Mouse (Mus musculus) adrenal gland, postnatal 25 days (tissue): Measurements from ENCODE around the gene Ddx47. TPM values are rescaled to one million over a fixed set of nuclear protein-coding genes. Genes with fewer than 3 reads are reported as not detected.
A peak's percentile ranks its signal among the peaks of the same experiment; 100 is the strongest.

Source experiments
- DNase-seq: peaks from one replicate; pipeline ENCODE4 v3.0.0; 2021; ENCODE audit warnings: mixed read lengths
- long read RNA-seq: library from polyadenylated mRNA; stranded (forward); transcript quantifications from one replicate; pipeline ENCODE4 v2.0.0, GENCODE M21; 2021
- total RNA-seq: library from RNA; stranded (reverse); gene quantifications from 2 replicates; pipeline ENCODE4 v1.2.3, GENCODE M21; 2021

Ddx47 gene
- total RNA-seq, result 62.2 and 75.9 TPM in 2 replicates
- long read RNA-seq, transcript Ddx47-201 (12 exons, 1,764 nt), result major isoform, 55 of 63 reads
- long read RNA-seq, partial matches to known transcripts, result 5 of 63 reads
- long read RNA-seq, other reads (novel, unspliced or antisense), result 3 of 63 reads

DNA sequence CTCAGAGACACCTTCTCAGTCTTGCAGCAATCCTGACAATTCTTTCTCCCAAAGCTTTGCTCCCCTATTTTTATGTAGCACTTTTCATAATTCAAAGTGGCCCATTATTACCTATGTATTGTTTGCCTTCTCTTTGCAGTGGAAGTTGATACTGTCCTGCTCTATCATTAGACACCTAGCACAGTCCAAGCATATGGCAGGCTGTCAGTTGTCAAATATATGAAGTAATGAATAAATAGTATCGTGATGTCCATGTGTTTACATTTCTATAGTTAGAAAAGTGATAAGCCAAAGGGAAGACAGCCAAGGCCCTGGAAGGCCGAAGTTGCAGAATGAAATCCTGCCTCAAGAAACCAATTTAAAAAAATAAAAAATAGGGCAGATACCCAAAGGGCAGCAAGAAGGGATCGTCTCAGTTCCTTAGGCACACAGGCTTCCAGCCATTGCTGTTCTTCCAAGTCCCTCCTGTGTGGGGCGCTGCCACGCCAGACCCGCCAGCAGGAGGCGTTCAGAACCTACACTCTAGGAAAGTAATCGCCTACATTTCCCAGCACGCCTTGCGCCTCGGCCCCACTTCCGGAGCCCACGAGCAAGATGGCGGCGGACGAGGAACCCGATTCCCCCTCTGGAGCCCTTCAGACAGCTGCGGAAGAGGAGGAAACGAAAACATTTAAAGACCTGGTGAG lies at the start of gene Ddx47:
Gene Ddx47 (plus strand): TSS at position 565 of the 686 bp plus-strand sequence.
- peak; percentile 94 for DNase-seq

DNA sequence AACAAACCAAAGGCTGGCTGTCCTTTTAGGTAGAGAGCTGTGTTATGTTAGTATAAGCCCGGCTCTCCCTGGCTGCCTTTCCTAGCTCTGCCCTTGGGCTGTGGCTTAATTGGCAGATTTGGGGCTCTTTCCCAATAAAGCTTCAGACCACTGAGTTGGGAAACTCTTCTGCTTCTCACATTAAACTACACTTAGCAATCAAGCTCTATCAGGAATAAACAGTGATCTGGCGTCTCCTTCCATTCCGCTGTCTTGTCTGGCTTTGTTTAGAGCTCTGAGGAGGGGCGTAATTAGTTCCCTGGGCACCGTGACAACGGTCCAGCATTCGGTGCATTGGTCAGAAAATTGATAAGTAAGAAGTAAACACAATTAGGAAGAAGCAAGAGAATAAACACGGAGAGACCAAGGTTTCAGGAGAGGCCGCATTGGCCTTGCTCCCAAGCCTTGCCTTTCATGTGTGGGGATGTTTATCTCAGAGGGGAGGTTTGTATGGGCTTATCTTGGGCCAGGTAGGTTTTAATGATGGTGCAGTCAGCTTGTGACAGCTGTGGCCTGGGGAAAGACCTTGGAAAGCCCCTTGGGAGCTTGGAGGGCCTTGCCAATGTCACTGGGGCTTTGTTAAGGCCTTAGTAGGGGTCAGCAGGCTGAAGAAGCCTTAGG lies 49.4 kb upstream of the Ddx47 start:
- no peak for DNase-seq

DNA sequence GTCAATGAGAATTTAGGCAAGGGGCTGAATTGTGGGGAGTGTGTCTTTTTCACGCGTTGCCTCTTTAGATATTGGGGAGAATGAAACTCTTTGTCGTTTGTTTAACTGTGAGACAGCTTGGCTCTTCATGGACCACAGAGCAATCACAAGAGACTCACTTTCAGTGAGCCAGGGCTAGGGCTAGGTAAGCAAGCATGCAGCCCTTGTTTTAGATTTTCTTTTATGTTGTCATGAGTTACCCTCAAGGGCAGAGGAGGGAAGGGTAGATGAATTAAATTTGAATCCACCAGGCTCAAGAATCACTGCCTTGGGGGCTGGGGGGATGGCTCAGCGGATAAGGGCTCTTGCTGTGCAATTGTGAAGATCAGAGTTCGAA lies 48.9 kb upstream of the Ddx47 start:
- no peak for DNase-seq

DNA sequence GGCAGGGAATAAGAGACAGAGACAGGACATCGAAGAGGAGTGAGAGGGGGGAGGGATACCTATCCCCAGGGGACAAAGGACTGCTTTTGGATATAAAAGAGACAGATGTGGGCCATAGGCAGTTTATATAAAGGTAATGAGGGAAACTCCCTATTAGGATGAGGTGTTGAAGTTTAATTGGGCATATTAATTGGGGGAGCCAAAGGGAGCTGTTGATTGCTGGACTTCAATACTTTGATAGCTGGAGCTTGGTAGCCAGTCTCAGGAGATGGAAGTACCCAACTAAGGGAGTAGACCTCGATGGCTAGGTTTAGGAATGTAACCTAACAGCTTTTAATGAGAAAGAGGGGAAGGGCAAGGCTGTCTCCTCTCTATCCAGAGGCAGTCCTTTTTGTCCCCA lies 47.5 kb upstream of the Ddx47 start:
- no peak for DNase-seq

DNA sequence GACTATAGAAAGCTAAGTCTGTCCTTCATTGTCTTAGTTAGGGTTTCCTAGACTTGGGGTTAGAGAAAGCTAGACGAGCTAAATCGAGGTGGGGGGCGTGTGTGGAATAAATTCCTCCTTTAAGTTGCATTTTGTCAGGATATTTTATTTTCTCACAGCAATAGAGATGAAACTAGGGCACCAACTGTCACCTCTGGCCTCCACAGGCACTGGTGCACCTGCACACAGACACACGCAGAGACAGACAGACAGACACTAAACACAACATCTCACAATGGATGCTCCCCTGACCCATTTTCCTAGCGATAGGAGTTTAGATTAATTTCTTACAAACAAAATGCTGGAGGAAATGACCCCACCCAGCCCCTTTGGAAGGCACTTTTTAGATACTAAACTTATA lies 44.7 kb upstream of the Ddx47 start:
- DNase-seq, result no peak

DNA sequence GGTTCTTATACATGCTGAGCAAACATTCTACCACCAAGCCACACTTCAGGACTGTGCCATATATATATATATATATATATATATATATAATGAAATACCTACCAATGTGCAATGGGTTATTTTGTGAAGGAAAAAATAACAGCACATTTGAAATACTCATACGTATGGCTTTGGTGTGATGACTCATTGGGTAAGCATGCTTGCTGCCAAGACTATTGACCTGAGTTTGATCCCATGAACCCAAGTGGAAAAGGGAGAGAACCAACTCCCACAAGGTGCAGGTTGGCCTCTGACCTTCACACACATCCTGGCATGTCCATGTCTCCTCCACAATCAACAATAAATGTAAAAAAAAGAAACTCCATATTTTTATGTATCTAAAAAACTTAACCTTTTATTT lies 43.1 kb upstream of the Ddx47 start:
- DNase-seq, result no peak

DNA sequence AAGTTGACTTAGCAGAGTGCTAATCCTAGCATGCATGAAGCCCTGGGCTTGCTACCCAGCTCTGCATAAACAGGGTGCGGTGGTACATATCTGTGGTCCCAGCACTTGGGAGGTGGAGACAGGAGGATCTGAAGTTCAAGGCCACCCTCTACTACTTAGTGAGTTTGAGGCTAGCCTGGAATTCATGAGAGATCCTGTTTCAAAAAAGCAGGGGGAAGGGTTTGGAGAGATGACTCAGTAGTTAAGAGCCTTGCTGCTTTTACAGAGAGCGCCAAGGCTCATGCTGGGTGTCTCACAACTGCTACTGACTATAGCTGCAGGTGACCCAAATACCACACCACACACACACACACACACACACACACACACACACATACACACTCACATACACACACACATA lies 41.9 kb upstream of the Ddx47 start:
- no peak for DNase-seq

DNA sequence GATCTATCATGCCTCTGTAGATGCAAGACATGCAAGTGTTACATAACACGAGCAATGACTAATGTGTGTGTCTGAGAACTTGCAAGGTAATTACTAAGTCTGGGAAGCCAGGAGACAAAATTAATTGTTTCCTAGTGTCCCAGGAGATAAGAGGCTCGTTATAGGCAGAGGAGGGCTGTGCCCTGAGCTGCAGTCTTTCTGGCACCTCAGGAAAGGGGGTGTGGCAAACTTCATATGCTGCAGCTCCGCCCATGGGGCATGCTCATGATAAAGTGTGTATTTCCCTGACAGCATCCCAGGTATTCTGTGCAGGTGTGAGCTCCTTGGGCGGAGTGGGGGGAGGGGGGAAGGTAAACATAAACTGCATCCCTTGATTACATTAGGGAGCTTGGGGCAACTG lies 39.3 kb upstream of the Ddx47 start:
- DNase-seq, result no peak

DNA sequence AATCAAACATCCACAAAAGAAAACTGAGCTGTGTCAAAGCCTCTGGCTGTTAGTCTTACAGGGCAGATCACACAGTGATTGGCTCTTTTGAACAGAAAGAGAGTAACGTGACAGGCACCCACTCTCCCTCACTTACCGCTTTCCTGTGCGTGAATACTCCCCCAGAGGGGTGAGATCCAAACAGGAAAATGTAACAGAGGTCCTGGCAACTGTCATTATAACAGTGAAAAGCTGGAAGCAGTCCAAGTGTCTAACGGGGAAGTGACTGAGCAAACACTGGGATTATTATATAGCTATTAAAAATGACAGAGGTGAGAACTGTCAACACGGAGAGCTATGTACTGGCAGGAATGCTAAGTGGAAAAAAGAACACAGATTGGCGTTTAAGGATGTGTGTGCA lies 34.8 kb upstream of the Ddx47 start:
- no peak for DNase-seq

DNA sequence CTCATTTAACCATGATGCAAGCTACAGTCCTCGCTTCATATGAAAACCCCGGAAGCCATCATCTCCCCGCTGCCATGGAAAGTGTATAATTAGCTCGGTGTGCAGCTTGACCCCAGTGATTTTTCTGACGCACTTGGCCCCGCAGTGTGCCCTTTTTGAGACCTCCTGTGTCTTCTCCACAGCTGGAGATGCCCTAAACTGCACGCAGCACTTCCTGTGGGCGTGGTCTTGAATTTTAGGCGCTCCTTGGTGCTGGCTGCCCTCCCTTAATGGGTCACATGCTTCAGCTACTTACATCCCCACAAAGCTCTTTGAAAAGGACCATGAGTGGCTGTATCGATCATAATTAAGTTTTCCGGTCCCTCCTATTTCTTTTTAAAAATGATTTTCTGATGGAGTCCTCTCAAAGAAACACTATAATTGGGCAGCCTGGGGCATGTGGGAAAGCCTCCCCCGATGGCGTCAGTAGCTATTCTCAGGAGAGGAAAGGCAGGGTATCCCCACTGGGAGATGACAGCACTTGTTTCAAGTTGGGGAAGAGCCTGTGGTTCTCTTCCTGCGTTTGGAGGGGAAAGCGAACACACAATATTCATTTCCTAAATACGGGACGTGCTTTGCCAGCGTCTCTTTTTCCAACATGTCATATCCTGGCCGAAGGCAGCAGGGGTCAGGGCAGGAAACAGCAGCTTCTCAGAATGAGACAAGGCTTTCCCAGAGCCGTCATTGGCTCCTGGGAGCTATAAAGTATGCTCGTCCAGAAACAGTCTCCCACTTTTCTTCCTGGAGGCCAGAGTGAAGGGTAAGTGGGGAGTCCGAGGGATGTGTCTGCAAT lies 30.0 kb upstream of the Ddx47 start, which contains the start of gene Apold1:
Gene Apold1 (plus strand): TSS at position 488 of the 832 bp plus-strand sequence.
- DNase-seq, result peak; percentile 20

DNA sequence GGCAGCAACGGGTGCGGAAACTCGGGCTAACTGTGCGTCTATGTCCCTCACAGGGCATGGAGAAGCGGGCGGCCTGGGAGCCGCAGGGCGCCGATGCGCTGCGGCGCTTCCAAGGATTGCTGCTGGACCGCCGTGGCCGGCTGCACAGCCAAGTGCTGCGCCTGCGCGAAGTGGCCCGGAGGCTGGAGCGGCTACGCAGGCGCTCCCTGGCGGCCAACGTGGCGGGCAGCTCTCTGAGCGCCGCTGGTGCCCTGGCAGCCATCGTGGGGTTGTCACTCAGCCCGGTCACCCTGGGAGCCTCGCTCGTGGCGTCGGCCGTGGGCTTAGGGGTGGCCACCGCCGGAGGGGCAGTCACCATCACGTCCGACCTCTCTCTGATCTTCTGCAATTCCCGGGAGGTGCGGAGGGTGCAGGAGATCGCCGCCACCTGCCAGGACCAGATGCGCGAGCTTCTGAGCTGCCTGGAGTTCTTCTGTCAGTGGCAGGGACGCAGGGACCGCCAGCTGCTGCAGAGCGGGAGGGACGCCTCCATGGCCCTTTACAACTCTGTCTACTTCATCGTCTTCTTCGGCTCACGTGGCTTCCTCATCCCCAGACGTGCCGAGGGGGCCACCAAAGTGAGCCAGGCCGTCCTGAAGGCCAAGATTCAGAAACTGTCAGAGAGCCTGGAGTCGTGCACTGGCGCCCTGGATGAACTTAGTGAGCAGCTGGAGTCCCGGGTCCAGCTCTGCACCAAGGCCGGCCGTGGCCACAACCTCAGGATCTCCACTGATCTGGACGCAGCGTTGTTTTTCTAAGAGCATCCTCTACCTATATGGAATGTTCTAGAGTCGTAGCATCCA lies 27.7 kb upstream of the Ddx47 start:
- peak; percentile 95 for DNase-seq

DNA sequence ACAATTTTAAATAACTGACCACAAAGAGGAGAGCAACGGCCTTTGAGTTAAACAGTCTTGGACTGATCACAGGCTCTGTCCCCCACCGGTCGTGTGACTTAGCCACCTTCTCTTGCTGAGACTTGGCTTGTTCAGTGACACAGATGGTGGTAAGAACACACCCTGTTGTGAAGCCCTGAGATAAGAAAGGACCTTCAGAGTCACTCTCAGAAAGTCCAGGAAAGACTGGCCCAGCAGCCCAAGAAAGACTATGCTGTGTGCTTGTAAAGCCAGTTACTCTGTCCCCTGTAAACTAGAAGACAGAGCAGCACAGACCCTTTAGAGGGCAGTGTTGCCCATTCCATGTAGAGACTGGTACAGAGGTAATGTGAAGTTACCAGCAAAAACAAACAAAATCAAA lies 26.7 kb upstream of the Ddx47 start:
- DNase-seq, result no peak

DNA sequence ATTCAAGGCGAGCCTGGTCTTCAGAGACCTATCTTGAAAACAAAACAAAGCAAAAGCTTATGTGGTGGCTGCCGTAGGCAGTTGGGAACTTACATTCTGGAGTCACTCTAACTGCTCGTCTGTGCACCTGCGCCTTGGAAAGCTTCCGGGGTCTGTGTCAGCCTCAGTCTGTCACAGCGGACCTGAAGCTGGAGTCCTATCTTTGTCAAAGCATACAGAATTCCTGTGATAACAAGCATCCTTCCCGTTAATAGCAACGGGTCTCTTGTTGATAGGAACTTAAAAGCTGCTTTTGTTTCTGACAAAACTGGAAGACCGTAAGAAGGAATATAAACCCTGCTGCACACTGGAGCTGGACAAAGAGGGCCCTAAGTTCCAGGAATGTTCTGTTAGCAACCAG lies 23.0 kb upstream of the Ddx47 start:
- DNase-seq, result no peak

DNA sequence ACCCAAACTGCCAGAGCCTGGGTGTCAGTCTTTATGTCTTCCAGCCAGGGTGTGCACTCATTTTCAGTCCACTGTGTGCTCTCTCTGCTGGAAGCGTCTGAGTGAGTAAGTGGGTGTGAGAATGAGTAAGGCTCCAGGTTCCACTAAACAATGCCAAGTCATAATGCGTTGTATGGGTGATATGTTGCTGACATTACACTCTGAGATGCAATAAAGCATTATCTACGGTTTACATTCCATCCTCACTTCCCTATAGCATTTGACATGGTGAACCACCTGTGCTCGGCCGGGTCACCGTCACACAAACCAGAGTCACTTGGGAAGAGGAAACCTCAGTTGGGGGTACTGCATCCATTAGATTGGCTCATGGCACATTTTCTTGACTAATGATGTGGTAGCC lies 20.7 kb upstream of the Ddx47 start:
- no peak for DNase-seq

DNA sequence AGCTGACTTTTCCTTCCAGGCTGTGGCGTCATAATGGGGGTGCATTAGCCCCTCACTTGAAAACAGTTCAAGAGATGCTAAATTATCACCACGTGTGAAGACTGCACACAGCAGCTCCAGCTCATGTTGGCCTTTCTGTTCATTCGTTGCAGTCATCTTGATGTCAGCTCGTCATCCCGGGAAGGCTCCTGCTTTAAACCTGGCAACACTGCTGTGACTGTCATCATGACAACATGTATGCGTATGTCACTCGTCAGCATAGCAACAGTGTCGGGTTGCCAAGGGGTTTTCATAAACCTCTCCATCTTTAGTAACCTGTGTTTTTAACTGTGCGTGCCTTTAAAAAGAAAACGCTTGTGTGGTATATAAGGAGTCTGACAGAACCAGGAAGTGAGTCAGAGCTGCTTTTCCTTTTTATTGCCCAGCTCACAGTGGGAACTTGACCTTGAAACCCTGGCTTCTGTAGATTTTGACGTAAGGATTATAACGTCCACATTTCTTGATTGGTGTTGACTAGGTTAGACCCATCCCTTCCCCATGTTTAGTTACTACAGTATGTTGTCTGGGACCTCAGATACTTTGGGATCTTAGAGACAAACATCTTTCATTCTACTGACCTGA lies 17.3 kb upstream of the Ddx47 start:
- no peak for DNase-seq

DNA sequence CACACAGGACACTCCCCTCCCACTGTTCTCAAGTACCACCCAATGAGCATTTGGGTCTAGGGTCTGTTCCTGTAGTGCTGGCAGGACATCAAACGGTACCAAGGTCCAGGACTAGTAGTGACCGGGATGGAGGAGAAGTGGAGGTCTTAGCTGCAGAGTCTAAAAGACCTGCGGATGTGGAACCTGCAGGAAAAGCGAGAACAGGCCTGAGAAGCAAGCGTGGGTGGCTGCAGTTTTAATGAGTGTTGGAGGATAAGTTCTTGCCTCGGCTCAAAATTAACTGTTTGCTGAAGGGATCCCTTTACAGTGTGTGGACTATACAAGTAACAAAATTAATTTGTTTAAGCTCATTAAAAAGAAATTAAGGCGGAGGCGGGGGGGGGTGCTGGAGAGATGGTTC lies 16.4 kb upstream of the Ddx47 start:
- no peak for DNase-seq

DNA sequence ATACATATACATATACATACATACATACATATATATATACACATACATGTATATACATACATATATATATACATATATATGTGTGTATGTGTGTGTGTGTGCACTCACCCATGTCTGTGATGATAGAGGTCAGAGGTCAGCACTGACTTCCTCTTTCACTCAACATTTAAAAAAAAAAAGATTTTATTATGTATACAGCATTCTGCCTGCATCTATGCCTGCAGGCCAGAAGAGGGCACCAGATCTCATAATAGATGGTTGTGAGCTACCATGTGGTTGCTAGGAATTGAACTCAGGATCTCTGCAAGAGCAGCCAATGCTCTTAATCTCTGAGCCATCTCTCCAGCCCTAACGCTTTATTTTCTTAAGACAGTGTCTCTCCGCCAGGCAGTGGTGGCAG lies 14.5 kb upstream of the Ddx47 start:
- DNase-seq, result no peak

DNA sequence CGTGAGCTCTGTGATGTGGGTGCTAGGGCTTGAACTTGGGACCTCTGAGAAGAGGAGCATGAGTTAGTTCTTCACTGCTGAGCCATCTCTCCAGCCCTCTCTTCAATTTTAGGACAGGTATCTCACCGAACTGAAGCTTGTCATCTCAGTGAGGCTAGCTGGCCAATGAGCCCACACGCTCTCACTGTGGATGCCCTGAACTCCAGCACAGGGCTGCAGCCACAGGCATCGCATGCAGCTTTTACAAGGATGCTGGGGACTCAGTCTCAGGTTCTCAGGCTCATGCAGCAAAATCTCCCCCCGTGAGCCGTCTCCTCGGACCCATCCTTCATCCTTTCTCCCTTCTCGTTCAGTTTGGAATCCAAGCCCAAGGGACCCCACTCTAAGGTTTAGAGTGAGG lies 13.3 kb upstream of the Ddx47 start:
- DNase-seq, result no peak

DNA sequence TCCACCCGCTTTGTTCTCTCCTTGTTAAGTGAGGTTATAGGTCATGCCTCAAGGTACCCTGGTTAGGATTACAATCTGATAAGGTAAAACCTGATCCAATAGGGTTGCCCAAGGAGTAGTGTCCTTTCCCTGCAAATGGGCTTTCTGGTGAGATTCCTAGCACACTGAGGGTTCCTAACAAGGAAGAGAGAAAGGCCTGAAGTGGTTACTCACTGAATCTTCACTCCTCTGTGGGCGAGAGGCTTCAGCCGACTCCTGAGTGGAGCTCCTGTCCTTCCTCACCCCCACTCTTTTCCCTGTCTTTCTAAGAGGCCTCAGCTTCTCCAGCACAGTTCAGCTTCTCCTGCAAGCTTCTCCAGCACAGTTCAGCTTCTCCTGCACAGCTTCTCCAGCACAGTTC lies 12.6 kb upstream of the Ddx47 start:
- DNase-seq, result no peak

DNA sequence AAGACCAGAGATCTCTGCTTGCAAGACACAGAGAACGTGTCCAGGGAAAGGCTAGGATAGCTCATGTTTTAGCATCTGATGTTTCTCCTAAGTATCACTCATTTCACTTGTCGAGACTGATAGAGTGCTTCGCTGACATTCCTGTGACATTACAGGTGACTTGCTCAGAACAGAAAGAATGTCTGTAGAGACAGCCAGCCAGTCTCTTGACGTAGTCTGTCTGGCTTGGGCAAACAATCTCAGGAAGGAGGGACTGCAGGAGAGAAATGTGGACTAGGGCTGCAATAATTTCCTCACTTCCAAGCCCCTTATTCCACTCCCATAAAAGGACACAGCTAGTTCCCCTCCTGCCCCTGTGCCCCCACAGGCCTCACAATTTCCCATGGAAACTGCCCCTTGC lies 11.1 kb upstream of the Ddx47 start:
- no peak for DNase-seq

DNA sequence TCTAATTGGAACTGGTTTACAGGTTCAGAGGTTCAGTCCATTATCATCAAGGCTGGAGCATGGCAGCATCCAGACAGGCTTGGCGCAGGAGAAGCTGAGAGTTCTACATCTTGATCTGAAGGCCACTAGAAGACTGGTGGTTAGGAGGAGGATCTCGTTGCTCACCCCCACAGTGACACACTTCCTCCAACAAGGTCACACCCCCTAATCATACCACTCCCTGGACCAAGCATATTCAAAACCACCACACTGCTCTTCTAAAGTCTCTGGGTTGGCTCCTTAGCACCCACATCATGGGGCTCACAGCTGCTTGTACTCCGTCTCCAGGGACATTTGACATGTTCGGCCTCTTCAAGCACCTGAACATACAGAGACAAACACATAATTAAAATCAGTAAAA lies 9.4 kb upstream of the Ddx47 start:
- no peak for DNase-seq

DNA sequence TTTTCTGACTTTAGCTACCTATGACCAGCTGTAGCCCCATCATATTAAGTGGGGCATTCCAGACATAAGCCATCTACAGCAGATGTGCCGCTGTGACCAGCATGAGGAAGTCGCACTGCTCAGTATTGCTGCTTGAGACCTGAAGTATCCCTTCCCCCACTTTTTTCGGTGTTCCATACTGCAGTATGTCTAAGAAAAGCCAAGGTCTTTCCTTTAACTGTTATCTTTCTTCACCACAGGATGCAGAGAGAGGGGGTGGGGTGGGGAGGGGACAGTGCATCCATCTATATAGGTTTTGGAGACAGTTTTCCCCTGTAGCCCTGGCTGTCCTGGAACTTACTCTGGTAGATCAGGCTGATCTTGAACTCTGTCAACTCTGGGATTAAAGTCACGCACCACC lies 5.0 kb upstream of the Ddx47 start:
- no peak for DNase-seq
